Mouse (Mus musculus): ENCODE results near the gene Axin1. TPM values are rescaled to one million over a fixed set of nuclear protein-coding genes. Genes with fewer than 3 reads are reported as not detected.
A peak's percentile ranks its signal among the peaks of the same experiment; 100 is the strongest.

The Axin1 gene
- polyA plus RNA-seq, 1 experiment from 2014 or later, result 12.9 TPM

DNA sequence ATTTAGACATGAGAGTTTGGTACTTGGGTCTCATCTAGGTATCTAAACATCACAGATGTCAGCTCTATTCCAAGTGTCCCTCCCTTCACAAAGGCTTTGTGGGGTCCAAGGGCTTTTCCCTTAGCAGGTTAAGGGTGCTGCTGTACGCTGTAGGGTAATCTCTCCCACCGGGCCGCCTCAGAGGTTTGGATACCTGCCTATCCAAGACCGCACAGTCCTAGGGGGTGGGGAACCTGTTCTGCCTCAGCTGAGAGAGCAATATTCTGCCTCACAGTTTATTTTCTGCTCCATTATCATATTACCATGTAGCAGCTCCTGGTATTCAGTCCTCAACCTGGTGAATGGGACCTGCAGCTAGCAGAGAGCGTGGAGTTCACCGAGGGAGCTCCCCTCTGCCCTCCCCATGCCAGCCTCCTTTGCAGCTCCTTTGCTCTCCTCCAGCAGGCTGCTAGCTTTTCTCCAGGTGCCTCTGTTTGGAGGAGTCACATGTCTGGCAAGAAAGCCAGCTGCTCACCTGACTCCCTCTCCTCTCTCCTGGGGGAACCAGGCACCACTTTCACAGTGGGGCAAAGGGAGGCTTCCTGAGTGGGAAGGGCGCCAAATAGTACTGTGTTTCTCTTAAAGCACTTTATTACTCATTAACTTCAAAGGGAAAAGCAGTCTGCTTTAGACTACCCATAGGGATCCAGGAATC is 23.1 kb upstream of the Axin1 start:
- Histone ChIP-seq H3K36me3 (ENCODE audit: control insufficient read depth, insufficient read depth, low read length) (no peaks in the 10 kb centered on the region), H3K9me3 (ENCODE audit: control insufficient read depth, low read depth, low read length) (no peaks in the 10 kb centered on the region), H3K4me1 (ENCODE audit: control insufficient read depth, insufficient read depth, low read length) (peaks cover 10% of the 10 kb centered on the region; the same call in 1 of the 2 replicates), H3K4me3 (ENCODE audit: low read depth, low read length) (no peak overlapping the region), H3K27me3 (ENCODE audit: control insufficient read depth, insufficient read depth, low read length) (peaks cover 43% of the 10 kb centered on the region), H3K27ac (ENCODE audit: low read length) (no peak overlapping the region), H3K9ac (replicated peaks; ENCODE audit: low read depth, low read length) (no peak overlapping the region), H3K4me2 (replicated peaks; ENCODE audit: low read depth, low read length) (no peak overlapping the region)
- ATAC-seq (ENCODE audit: insufficient number of reproducible peaks, insufficient read depth, low FRiP score, low read depth), result no peak
- WGBS, result 72% methylated on average over 7 of the region's 7 CpGs

DNA sequence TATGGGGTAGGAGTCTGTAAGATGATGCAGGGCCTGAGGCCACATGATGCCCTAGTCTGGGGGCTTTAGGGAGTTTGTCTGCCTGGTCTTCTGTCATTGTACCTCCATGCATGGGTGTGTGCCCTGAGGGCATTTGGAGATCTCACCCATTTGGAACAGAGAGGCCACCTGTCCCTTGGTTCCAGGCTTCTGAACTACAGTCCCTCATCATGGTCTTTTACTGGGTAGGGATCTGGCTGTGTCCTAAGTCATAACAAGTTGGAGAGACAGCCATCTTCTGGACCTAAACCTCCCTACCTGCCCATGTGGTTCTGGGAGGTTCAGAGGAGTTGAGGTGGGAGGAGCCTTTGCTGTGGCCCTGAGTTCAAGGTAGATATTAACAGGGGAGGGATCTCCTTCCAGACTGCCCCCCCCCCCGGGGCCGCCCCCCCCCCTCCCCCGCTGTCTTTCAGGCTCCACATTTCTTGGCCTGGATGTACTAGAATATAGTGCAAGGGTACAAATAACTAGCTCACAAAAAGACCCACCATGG is 22.5 kb upstream of the Axin1 start:
- Histone ChIP-seq H3K36me3 (ENCODE audit: control insufficient read depth, insufficient read depth, low read length) (no peaks in the 10 kb centered on the region), H3K4me1 (ENCODE audit: control insufficient read depth, insufficient read depth, low read length) (peaks cover 10% of the 10 kb centered on the region; the same call in 1 of the 2 replicates), H3K4me2 (replicated peaks; ENCODE audit: low read depth, low read length) (no peak overlapping the region), H3K27ac (ENCODE audit: low read length) (peak overlapping the region; percentile 15; the same call in 1 of the 2 replicates), H3K4me3 (ENCODE audit: low read depth, low read length) (no peak overlapping the region), H3K27me3 (ENCODE audit: control insufficient read depth, insufficient read depth, low read length) (peaks cover 43% of the 10 kb centered on the region), H3K9me3 (ENCODE audit: control insufficient read depth, low read depth, low read length) (no peaks in the 10 kb centered on the region), H3K9ac (replicated peaks; ENCODE audit: low read depth, low read length) (no peak overlapping the region)
- 62% methylated on average over 3 of the region's 3 CpGs for WGBS
- no peak for ATAC-seq (ENCODE audit: insufficient number of reproducible peaks, insufficient read depth, low FRiP score, low read depth)

DNA sequence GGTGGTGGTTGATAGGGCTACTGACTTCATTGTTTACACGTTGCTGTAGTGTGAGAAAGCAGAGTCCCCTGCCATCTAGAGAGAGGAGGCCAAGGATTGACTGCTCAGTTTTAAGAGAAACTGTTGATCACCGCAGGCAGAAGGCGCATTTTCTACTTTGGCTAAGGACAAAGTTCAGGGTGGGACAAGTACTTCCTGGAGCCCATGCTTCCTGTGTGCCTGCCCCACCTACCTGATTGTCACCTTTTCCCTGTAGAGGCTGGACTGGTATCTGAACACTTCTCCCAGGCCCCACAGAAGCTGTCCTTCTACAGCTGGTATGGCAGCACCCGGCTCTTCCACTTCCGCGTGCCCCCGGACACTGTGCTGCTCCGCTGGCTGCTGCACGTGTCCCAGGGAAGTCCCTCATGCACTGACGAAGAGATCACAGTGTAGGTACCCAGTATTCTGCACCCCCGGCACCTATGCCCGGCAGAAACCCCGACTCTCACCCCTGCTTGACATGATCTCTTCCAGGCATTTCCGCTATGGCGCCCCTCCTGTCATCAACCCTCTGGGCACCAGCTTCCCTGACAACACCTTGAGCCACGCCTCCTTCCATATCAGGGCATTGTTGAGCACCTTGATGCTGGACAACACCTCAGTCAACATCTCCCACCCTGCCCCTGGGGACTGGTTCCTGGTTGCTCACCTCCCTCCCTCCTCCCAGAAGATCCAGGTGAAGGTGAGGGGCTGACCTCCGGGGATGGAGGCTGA is 21.8 kb upstream of the Axin1 start:
- Histone ChIP-seq H3K27ac (ENCODE audit: low read length) (no peak overlapping the region), H3K27me3 (ENCODE audit: control insufficient read depth, insufficient read depth, low read length) (peaks cover 38% of the 10 kb centered on the region)

GRCm38 (mm10) chr17:26119766-26120710 is 18.4 kb upstream of the Axin1 start:
- WGBS, result 44% methylated on average over 33 of the region's 33 CpGs
- Histone ChIP-seq H3K4me1 (ENCODE audit: control insufficient read depth, insufficient read depth, low read length) (peaks cover 7% of the 10 kb centered on the region; the same call in 1 of the 2 replicates), H3K4me3 (ENCODE audit: low read depth, low read length) (no peak overlapping the region), H3K4me2 (replicated peaks; ENCODE audit: low read depth, low read length) (peak overlapping the region; percentile 19; the same call in 1 of the 2 replicates), H3K9me3 (ENCODE audit: control insufficient read depth, low read depth, low read length) (no peaks in the 10 kb centered on the region), H3K9ac (replicated peaks; ENCODE audit: low read depth, low read length) (no peak overlapping the region), H3K36me3 (ENCODE audit: control insufficient read depth, insufficient read depth, low read length) (peaks cover under 1% of the 10 kb centered on the region; the same call in 1 of the 2 replicates), H3K27ac (ENCODE audit: low read length) (no peak overlapping the region), H3K27me3 (ENCODE audit: control insufficient read depth, insufficient read depth, low read length) (peaks cover 13% of the 10 kb centered on the region)
- ATAC-seq (ENCODE audit: insufficient number of reproducible peaks, insufficient read depth, low FRiP score, low read depth), result no peak; the same call in 1 of the 2 replicates

More for the DNA sequence above, 21.8 kb upstream of the Axin1 start:
- peaks cover 10% of the 10 kb centered on the region; the same call in 1 of the 2 replicates for H3K4me1 ChIP-seq (ENCODE audit: control insufficient read depth, insufficient read depth, low read length)
- H3K36me3 ChIP-seq (ENCODE audit: control insufficient read depth, insufficient read depth, low read length), result no peaks in the 10 kb centered on the region
- 77% methylated on average over 17 of the region's 17 CpGs for WGBS
- H3K9ac ChIP-seq (replicated peaks; ENCODE audit: low read depth, low read length), result no peak overlapping the region
- no peaks in the 10 kb centered on the region for H3K9me3 ChIP-seq (ENCODE audit: control insufficient read depth, low read depth, low read length)
- ATAC-seq (ENCODE audit: insufficient number of reproducible peaks, insufficient read depth, low FRiP score, low read depth), result no peak; the same call in 1 of the 2 replicates
- H3K4me3 ChIP-seq (ENCODE audit: low read depth, low read length), result no peak overlapping the region
- no peak overlapping the region for H3K4me2 ChIP-seq (replicated peaks; ENCODE audit: low read depth, low read length)

- ATAC-seq (ENCODE audit: insufficient number of reproducible peaks, insufficient read depth, low FRiP score, low read depth), result no peak
- Histone ChIP-seq H3K4me2 (replicated peaks; ENCODE audit: low read depth, low read length) (no peak overlapping the region), H3K4me3 (ENCODE audit: low read depth, low read length) (no peak overlapping the region), H3K27ac (ENCODE audit: low read length) (no peak overlapping the region), H3K27me3 (ENCODE audit: control insufficient read depth, insufficient read depth, low read length) (0 out of 2 replicates have a peak, but pooled peaks cover 2% of the 10 kb centered on the region), H3K4me1 (ENCODE audit: control insufficient read depth, insufficient read depth, low read length) (peaks cover 7% of the 10 kb centered on the region; the same call in 1 of the 2 replicates), H3K36me3 (ENCODE audit: control insufficient read depth, insufficient read depth, low read length) (peaks cover 20% of the 10 kb centered on the region), H3K9me3 (ENCODE audit: control insufficient read depth, low read depth, low read length) (no peaks in the 10 kb centered on the region), H3K9ac (replicated peaks; ENCODE audit: low read depth, low read length) (no peak overlapping the region)
- whole genome bisulfite sequencing, result 55% methylated on average over 5 of the region's 5 CpGs
Observed at GRCm38 (mm10) chr17:26122431-26123140, 15.9 kb upstream of the Axin1 start.

DNA sequence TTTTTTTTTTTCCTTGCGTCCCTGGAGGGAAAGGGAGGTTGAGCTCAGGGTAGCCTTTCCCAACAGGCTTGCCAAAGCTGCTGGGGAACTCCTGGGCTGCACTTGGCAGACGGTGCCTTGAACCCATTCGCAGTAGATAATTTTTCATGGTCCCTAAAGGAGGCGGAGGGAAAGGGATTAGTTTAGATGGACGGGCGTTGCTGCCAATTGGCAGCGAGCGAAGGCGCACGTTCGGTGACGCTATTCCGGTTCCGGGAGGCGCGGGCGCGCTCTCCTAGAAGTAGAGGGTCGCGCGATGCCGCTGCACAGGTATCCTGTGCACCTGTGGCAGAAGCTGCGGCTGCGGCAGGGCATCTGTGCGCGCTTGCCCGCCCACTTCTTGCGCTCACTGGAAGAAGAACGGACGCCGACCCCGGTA is 15.2 kb upstream of the Axin1 start, which contains the start of gene Mrpl28:
TSS of gene Mrpl28 (plus strand) at position 234 of the 418 bp plus-strand sequence.
- H3K27ac ChIP-seq (ENCODE audit: low read length), result no peak within 1 kb of the TSS
- no peaks in the 10 kb centered on the region for H3K27me3 ChIP-seq (ENCODE audit: control insufficient read depth, insufficient read depth, low read length)
- H3K4me2 ChIP-seq (replicated peaks; ENCODE audit: low read depth, low read length), result peak within 1 kb of the TSS; percentile 51
- WGBS, result 0% methylated on average over 32 of the region's 32 CpGs
- no peaks in the 10 kb centered on the region for H3K9me3 ChIP-seq (ENCODE audit: control insufficient read depth, low read depth, low read length)
- H3K4me1 ChIP-seq (ENCODE audit: control insufficient read depth, insufficient read depth, low read length), result peaks cover 7% of the 10 kb centered on the region; the same call in 1 of the 2 replicates
- ATAC-seq (ENCODE audit: insufficient number of reproducible peaks, insufficient read depth, low FRiP score, low read depth), result peak; percentile 88
- peak within 1 kb of the TSS; percentile 83 for H3K4me3 ChIP-seq (ENCODE audit: low read depth, low read length)
- H3K36me3 ChIP-seq (ENCODE audit: control insufficient read depth, insufficient read depth, low read length), result peaks cover 26% of the 10 kb centered on the region
- peak within 1 kb of the TSS; percentile 62 for H3K9ac ChIP-seq (replicated peaks; ENCODE audit: low read depth, low read length)

DNA sequence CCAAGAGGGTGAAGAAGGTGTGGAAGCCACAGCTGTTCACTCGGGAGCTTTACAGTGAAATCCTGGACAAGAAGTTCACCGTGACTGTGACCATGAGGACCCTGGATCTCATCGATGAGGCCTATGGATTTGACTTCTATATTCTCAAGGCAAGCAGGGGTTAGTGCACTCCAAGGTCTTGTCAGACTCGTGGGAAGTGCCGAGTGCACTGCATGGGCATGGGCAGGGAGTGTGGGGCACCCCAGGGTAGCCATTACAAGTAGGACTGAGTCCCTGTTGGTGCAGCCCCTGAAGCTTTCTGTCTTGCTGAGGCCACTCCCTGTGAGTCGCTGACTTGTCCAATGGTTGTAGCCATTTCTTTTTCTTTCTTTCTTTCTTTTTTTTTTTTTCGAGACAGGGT is 13.9 kb upstream of the Axin1 start:
- H3K4me3 ChIP-seq (ENCODE audit: low read depth, low read length), result peak overlapping the region; percentile 83
- peaks cover 34% of the 10 kb centered on the region for H3K36me3 ChIP-seq (ENCODE audit: control insufficient read depth, insufficient read depth, low read length)
- no peak for ATAC-seq (ENCODE audit: insufficient number of reproducible peaks, insufficient read depth, low FRiP score, low read depth)
- H3K27me3 ChIP-seq (ENCODE audit: control insufficient read depth, insufficient read depth, low read length), result no peaks in the 10 kb centered on the region
- H3K4me2 ChIP-seq (replicated peaks; ENCODE audit: low read depth, low read length), result peak overlapping the region; percentile 51
- H3K4me1 ChIP-seq (ENCODE audit: control insufficient read depth, insufficient read depth, low read length), result peaks cover 7% of the 10 kb centered on the region; the same call in 1 of the 2 replicates
- H3K9ac ChIP-seq (replicated peaks; ENCODE audit: low read depth, low read length), result peak overlapping the region; percentile 62; the same call in 1 of the 2 replicates
- no peak overlapping the region for H3K27ac ChIP-seq (ENCODE audit: low read length)
- 88% methylated on average over 7 of the region's 7 CpGs for WGBS
- no peaks in the 10 kb centered on the region for H3K9me3 ChIP-seq (ENCODE audit: control insufficient read depth, low read depth, low read length)
